Mouse (Mus musculus): Measurements from ENCODE around the gene Fdxr.

DNA sequence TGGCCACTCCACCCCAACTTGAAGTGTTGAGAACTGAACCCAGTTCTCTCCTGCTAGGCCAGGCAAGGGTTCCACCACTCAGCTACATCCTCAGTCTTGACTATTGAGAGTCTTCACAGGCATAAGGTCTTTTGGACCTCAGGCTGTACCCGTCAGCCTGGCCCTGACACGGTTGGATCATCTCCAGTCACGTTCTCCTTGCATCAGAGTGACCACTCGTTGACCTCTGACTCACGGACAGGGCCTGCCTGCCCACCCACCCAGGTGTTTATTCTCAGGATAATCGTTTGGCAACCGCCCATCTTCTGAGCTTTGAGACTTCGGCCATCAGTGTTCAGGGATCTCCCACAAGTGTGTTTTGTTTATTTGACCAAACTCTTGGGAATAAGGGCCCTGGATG is 26.3 kb upstream of the Fdxr start:
- TF ChIP-seq CTCF (IDR thresholded peaks at IDR 0.05; ENCODE audit: low read depth, low read length) (no peak), POLR2A (IDR thresholded peaks at IDR 0.05; ENCODE audit: extremely low read depth, insufficient read depth, low read length) (no peak)

Measured in liver, adult 2 months (tissue).